Mouse (Mus musculus): ENCODE data around the gene Ampd2. TPM values are rescaled to one million over a fixed set of nuclear protein-coding genes. Genes with fewer than 3 reads are reported as not detected.

The Ampd2 gene
- polyA plus RNA-seq, 1 experiment = 73.1 TPM

DNA sequence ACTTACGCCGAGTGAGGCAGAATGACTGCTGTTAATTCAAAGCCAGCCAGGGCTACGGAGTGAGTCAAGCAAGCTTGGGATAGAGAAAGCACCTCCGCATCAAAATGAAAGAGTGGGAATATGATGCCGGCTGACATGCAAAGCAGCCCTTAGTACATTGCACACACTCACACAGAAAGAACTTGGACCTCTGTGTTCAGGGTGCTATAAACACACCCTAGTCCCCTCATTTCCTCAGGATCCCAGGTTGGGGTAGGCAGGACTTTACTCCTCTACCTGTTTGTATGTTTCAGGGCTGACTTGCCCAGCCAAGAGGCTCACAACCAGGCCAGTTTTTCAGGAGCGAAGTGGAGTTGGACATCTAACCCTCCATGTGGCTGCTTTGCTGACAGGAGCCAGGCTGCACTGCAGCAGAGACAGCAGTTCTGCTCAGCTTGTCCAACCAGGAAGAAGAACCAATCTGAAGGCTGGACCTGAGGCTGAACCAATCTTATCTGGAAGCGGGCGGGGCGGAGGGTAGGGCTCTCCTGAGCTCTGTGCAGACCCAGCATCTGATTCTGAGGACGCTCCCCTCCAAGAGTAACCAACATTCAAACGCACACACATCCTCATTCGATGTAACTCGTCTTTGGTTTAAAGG is 17.1 kb downstream of the Ampd2 start:
- no peak for DNase-seq (ENCODE audit: low read depth)

DNA sequence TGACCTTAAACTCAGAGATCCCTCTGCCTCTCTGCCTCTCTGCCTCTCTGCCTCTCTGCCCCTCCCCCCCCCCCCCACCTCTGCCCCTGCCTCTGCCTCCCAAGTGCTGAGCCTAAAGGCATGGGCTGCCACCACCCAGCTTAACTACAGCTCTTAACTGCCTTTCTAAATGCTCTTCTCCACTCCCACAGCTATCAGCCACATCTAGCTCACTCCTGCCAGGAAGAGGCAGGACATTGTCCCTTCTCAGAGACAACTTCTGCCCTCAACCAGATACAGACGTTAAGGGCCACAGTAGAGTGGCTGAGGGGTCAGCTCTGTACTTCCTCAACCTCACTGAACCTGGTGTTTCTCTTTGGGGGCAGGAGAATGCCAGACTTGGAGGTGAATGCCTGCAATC is 17.6 kb downstream of the Ampd2 start:
- no peak for DNase-seq (ENCODE audit: low read depth)

DNA sequence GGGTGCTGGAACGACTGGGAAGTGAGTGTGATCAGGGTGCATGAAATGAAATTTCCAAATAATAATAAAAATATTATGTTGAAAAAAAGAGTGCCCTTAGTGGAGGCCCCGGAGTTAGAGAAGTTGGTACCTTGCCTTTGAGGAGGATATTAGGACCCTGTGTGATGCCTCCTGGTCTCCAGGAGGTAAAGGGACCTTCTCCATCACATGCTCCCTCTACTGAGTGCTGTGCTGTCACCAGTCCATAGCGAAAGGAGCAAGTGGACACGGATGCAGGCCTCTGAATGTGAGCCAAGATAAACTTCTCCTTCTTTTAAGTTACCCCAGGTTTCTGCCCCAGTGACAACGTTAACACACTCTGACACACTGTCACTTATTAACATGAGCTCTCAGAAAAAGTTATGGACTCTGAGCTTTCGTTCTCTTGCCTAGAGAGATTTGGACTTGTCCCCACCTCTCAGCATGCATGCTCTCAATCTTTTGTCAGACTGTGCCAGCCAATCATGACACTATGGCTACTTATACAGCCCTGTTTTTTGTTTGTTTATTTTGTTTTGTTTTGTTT is 19.0 kb downstream of the Ampd2 start:
- DNase-seq (ENCODE audit: low read depth) = no peak

DNA sequence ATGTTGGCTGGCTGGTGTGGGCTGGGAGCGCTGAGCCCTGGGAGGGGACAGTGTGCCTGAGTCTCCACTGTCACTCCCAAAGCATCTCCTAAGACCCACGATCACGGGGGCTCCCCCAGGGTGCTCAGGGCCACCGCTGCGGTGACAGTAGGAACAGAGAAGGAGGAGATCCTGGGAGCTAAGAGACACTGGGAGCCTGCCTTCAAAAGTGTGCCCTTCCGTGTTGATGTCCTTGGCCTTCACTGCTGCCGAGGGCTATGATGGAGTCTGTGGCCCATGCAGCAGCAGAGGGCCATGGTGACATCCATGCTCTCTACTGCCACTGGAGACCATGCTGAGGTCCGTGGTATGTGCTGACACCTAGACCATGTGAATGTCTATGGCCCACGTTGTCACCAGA is 20.9 kb downstream of the Ampd2 start:
- no peak for DNase-seq (ENCODE audit: low read depth)

DNA sequence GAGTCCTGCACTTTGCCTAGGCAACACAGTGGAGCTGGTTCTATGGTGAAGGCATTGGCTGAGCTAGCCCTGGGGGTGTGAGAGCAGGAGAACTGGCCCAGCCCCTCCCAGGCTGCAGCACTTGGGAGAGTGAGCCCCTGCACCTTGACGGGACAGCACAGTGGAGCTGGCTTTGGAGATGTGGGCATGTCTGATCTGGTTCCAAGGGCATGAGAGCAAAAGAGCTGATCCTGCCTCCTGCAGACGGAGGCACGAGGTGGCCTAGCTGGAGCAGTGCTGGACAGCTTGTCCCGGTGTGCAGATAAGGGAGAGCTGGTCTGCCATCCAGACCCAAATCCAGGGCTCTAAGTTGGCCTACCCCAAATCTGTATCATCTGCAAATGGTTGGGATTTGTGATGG is 21.8 kb downstream of the Ampd2 start:
- DNase-seq (ENCODE audit: low read depth) = no peak

DNA sequence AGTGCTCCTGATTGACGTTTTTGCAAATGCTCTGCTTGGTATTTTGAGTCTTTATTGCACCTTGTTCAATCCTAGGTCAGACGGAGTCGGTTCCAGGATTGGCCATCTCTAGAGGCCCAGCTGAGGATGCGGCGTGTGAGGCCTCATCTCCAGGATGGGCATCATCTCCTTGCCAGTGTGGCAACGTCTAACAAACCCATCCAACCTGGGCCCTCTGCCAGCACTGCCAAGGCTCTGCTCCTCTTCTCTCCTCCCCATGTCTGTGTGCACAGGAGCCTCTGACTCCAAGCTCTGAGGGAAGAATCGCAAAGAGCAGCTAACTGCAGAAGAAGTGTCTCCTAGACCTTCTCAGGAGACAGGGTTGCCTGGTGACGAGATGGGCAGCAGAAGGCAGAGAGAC is 23.8 kb downstream of the Ampd2 start:
- no peak for DNase-seq (ENCODE audit: low read depth)

DNA sequence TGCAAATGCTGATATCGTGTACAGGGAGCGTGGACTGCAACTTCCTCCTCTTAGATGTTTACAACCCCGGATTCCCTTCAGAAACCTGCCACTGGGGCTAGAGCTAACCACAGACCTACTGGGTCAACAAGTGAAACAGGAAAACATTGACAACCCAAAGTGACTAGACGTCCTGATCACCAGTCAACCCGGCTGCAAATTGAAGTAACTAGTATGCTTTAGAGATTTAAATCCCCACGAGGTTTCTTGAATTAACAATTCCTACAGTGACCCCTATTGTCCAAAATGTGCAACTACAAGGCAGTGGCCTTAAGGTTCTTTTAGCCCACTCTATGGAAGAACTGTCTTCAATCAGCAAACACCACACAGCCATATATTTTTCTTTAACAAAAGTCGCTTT is 25.0 kb downstream of the Ampd2 start:
- no peak for DNase-seq (ENCODE audit: low read depth)

DNA sequence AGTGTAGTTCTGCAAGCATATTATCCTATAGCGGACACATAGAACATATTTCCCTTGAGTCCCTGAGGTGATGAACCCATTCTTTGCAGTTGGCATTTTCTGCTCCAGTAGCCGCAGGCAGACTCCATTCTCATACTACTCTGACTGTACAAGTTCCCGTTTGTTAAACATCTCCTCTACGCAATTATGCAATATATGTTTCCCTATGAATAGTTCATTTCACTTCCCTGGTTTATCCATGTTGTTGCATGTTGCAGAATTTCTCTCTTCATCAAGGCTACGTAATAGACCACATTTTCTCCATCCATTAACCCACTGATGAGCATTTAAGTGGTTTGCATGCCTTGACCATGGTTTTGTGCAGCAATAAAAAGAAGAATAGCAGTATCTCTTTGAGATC is 36.0 kb downstream of the Ampd2 start:
- no peak for DNase-seq (ENCODE audit: low read depth)

DNA sequence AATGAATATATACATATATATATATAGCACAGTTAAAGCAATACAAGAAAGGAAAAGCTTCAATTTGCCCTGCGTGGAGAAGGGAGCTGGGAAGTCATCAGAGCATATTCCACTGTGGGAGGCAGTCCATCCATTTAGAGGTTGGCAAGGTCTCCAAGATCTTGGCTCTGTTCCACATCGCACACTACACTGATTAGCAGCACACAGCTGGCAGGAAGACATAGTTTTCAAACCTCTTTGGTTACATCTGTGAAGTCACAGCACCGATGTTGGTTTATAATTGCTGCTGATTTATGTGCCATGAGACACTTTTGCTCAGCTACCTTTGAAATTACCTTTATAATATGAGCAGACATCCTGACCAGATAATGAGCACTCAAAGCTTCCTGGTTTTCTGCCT is 38.1 kb downstream of the Ampd2 start:
- DNase-seq (ENCODE audit: low read depth) = no peak

DNA sequence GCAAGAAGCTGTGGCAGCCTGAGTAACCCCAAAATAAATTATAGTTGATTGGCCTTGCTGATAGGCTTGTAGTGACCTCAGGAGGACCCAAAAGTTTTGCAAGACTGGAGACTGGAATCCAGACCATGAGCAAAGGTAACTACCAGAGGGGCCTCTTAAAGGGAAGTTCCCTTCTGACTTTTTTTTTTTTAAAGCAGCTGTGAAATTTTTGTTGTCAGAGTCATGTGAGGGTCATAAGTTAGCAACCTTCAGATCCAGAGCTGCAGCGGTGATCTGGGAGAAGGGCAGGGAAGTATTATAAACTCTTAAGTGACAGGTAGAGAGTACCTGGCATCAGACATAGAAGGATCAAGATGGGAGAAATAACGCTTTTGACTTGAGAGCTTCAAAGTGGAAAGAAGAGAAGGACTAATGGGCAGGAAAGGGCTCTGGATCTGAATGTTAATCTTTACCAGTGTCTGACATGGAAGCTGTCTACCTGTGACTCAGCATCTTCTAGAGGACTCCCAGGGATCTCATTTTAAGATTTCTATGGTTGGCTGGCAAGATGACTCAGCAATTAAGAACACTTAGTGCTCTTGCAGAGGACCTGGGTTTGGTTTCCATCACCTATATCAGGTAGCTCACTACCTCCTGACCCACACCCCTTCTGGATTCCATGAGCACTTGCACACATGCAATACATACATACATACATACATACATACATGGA is 39.4 kb downstream of the Ampd2 start:
- no peak for DNase-seq (ENCODE audit: low read depth)

DNA sequence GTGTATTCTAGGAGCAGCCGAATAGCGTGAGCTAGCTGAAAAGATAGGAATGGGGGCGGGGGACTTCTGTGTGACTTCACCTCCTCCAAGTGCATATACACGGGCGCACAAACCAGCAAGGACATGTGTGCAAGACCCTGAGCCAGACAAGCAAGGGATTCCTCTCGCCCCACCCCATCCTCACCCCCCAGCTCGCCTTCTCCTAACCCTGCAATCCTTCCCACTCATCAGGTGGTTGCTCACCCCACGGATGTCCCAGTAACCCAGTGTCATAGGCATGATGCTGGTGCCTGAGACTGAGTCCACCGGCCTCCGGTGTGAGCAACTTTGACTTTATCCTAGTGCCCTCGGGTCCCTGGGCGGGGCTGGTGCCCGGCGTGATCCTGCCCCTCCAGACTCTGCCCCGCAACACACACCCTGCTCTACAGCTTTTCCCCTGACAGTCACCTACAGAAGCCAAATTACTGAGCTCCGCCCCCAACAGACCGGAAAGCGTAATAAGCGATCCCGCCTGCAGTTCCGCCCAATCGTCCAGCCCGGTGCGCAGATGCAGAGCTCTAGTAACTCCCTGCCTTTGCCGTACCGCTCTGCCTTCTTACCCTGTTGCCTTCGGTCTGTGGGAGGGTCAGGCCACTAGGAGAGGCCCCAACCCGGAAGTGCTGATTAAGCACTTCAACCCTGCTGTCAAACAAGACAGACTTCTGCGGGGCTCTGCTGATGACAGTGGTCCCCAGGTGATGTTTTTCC is 41.9 kb downstream of the Ampd2 start, which contains the start of gene Gstm4:
Gene Gstm4, minus strand, starts transcription at position 501 of the 747 bp plus-strand sequence.
- no peak for DNase-seq (ENCODE audit: low read depth)

DNA sequence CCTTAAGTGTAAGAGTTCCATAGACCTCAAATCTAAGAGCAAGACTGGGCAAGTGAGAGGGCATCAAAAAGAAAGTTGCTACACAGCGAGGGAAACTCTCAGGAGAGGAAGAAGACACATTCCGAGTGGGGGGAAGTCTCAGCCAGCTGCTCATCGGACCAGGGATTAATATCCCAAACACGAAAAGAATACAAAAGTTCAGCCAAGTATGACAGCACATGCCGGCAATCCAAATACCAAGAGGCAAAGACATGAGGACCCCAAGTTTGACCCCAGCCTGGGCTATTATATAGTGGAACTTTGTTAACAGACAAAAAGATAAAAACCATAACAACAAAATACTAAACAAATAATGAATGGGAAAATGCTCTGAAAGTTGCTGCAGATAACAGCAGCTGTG is 53.3 kb downstream of the Ampd2 start:
- DNase-seq (ENCODE audit: low read depth) = no peak

DNA sequence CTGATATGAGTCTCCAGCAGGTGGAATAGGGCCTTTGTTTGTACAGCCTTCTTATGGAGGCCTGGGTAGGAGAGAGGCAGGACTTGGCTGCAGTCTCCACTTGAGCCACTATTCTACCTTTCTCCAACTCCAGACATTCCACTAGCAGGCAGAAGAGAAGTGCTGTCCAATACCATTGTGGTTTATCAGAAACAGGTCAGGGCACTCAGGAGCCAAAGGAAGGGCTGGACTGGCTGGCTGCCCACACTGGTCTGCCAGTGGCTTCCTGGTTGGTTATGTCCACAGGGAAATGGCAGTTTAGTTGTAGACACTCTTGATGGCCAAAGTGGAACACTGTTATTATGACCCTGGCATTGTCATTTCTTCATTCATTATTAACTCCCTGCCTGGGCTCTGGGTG is 54.3 kb downstream of the Ampd2 start:
- DNase-seq (ENCODE audit: low read depth) = no peak

DNA sequence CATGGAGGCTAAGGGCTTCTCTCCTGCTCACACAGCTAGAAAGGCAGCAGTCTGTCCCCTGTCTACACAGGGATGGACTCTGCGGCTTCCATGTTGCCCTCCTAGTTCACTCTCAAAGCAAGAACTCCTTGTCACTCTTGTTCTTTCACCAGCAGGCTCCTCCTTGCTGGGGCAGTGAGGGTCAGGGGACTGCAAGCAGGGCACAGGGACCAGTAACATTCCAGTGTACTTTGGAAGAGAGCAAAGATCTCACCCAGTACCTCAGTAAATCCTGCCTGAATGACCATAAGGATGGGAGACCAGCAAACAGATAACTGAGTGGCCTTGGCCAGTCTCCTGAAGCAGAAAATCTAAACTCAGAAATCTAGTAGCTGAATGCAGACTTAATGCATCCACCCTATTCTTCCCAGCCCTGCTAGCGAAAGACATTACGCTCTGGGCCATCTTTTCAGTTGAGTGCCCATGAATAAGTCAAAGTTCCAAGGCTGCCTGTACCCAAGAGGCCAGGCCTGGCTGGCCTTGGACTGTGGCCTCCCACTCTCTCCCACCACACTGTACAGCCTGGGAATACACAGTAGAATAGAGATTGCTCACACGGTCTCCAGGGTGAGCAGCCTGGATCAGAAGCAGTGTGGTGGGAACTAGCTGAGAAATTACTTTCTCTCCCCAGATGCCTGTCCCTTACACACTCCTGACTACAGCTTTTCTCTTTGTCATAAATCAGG is 57.6 kb downstream of the Ampd2 start:
- no peak for DNase-seq (ENCODE audit: low read depth)

DNA sequence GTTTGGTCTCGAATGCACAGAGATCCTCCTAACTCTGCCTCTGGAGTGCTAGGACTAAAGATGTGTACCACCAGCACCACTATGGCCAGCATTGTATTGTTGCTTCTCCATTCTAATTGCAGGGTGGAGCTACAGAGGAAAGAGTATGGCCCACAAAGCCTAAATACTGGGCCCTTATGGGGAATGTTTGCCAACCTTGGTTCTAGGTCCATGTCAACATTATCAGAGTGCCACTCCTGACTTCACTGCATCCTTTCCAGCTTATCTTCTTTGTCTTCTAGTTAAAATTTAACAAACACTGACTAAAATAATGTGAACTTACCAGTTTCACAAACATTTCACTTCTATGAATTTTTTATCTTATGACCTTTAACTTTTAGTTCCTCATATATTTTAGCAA is 59.9 kb downstream of the Ampd2 start:
- DNase-seq (ENCODE audit: low read depth) = no peak

DNA sequence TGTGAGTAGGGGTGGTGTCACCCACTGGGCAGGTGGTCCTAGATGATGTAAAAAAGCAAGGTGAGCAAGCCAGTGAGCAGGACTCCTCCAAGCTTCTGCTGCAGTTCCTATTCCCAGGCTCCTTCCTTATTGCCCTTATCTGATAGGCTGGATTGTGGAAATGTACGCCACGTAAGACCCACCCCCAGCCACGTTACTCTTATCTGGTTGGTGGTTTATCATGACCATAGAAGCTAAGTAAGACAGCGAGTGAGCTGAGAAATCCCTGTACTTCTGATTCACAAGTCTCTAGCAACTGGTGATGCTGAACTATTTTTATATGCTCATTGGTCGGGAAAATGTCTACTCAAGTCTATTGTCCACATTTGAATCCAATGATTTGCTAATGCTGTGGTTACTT is 60.4 kb downstream of the Ampd2 start:
- DNase-seq (ENCODE audit: low read depth) = no peak

DNA sequence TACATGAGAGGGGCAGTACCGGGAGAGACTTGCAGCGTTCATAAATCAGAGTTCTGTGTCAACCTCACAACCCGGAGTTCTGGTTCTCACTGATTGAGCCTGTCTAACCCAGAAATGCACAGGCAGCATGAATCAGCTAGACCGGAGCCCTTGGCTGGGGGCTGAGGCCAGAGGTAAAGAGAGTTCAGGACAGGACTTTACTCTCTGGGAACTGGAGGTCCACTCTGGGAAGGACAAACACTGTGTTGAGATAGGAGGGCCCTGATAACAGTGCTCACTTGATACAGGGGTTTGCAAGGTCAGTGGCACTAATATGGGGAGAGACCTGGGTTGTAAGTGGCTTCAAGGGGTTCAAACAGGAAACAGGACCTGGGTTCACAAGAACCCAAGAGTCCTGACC is 61.1 kb downstream of the Ampd2 start:
- no peak for DNase-seq (ENCODE audit: low read depth)

Other genes with a start within 250 kb of the Ampd2 start
- 0.38 and 0.52 TPM in 2 replicates for gene Eps8l3, start 209.4 kb downstream of the Ampd2 start, polyA plus RNA-seq (2012; rRNA removed)
- gene Gstm5, start 190.8 kb downstream of the Ampd2 start, polyA plus RNA-seq (2012; rRNA removed) = 163 and 175 TPM in 2 replicates
- 973 and 992 TPM in 2 replicates for gene Gstm7, start 154.8 kb downstream of the Ampd2 start, polyA plus RNA-seq (2012; rRNA removed)
- 96.3 and 174 TPM in 2 replicates for gene Gstm6, start 142.9 kb downstream of the Ampd2 start, polyA plus RNA-seq (2012; rRNA removed)
- gene Gstm3, start 117.4 kb downstream of the Ampd2 start, polyA plus RNA-seq (2012; rRNA removed) = 0.26 and 0.86 TPM in 2 replicates
- 925 and 961 TPM in 2 replicates for gene Gstm2, start 100.2 kb downstream of the Ampd2 start, polyA plus RNA-seq (2012; rRNA removed)
- gene Gstm1, start 68.7 kb downstream of the Ampd2 start, polyA plus RNA-seq (2012; rRNA removed) = 1,084 and 1,330 TPM in 2 replicates
- gene Gstm4, start 41.8 kb downstream of the Ampd2 start, polyA plus RNA-seq (2012; rRNA removed) = 55.6 and 65.3 TPM in 2 replicates
- 4.6 and 7.9 TPM in 2 replicates for gene Gnat2, start 6.1 kb upstream of the Ampd2 start, polyA plus RNA-seq (2012; rRNA removed)
- gene Gnai3, start 59.5 kb upstream of the Ampd2 start, polyA plus RNA-seq (2012; rRNA removed) = 35.9 and 46.2 TPM in 2 replicates
- not detected in 2 replicates for gene Gpr61, start 68.2 kb upstream of the Ampd2 start, polyA plus RNA-seq (2012; rRNA removed)
- gene Amigo1, start 99.7 kb upstream of the Ampd2 start, polyA plus RNA-seq (2012; rRNA removed) = 15.5 and 16.7 TPM in 2 replicates
- 9.1 and 9.6 TPM in 2 replicates for gene Cyb561d1, start 114.6 kb upstream of the Ampd2 start, polyA plus RNA-seq (2012; rRNA removed)
- 6.8 and 7.8 TPM in 2 replicates for gene Atxn7l2, start 124.3 kb upstream of the Ampd2 start, polyA plus RNA-seq (2012; rRNA removed)
- gene Sypl2, start 140.0 kb upstream of the Ampd2 start, polyA plus RNA-seq (2012; rRNA removed) = 1.8 and 2.1 TPM in 2 replicates
- 63.6 and 79.8 TPM in 2 replicates for gene Psma5, start 170.3 kb upstream of the Ampd2 start, polyA plus RNA-seq (2012; rRNA removed)
- gene Sort1, start 197.4 kb upstream of the Ampd2 start, polyA plus RNA-seq (2012; rRNA removed) = 273 and 331 TPM in 2 replicates